Mouse (Mus musculus): ENCODE measurements around the gene Tspan11.

The Tspan11 gene

DNA sequence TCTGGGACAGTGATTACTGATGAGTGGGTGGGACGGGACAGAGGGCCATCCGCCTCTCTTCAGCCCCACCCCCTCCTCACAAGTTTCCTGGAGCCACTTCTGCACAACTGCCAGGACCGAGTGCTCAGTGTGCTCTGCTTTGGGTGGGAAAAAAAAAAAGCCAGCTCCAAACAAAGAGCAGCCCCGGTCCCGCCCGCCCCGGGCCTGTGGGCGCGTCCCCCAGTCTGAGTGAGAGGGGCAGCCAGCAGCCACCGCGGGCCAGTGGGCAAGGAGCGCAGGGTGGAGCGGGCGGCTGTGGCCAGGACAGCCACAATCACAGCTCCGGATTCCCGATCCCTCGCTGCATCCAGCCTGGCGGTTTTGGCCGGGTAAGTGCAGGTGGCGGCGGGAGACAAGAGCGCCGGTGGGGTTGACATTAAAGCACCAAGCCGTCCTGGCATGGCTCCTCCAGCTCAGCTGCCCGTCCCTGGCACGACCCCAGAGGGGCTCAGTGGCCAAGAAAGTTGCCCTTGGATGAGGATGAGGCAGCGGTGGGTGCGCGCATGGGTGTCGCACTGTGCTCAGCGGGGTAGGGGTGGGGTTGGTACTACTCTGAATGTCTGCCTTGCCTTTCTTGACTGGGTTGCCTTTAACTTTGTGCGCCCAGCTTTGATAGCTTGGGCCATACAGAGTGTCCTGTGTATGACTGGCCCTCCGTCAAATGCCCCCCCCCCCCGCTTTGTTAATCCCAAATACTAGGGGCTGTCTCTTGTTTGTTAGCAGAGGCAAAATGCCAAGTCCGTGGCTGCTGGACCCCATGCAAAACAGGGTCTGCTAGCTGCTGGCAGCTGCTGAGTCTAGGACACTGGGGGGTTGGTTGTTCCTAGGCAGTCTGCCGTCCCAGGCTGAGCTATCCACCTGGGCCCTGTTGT, at the start of gene Tspan11:
TSS of gene Tspan11 (plus strand) at position 79 of the 911 bp plus-strand sequence.
- no peak for DNase-seq

- DNase-seq, result no peak
Measured at GRCm38 (mm10) chr6:127837910-127838309, 49.5 kb upstream of the Tspan11 start.

- DNase-seq, result no peak
Measured at GRCm38 (mm10) chr6:127839538-127839937, 47.9 kb upstream of the Tspan11 start.

DNA sequence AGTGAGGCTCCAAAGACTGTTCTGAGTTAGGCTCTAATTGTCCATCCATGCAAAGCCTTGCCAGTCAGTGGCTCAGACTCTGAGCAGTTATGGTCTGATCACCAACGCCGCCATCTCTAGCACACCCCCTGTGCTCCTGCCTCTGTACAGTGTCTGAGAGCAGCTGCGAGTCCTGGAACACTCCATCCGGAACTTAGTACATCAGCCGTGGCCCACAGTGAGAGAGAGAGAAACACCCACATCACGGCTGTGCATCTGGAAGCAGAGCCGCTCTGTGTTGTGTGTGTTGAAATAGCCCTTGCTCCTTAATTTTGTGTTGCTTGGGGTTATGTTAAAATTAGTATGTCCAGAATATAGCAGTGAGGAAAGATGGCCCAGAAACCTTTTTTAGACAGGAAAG, 47.2 kb upstream of the Tspan11 start:
- DNase-seq, result no peak

DNA sequence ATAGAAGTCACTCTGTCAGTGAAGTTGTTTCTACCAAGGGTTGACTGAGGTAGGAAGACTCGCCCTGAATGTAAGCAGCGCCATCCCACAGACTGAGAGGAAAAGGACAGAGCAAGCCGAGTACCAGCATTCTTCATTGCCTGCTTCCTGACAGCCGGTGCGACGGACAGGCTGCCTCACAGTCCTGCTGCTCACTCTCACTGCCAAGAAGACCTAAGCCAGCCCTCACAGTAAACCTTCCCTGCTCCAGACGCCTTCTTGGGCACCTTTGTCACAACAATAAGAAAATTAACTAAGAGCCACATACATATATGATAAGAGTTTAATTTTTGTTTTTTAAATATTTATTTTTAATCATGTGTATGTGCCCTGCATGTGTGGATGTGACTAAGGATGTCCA, 46.1 kb upstream of the Tspan11 start:
- DNase-seq, result no peak

- DNase-seq, result no peak
Measured at GRCm38 (mm10) chr6:127846521-127846920, 40.9 kb upstream of the Tspan11 start.

DNA sequence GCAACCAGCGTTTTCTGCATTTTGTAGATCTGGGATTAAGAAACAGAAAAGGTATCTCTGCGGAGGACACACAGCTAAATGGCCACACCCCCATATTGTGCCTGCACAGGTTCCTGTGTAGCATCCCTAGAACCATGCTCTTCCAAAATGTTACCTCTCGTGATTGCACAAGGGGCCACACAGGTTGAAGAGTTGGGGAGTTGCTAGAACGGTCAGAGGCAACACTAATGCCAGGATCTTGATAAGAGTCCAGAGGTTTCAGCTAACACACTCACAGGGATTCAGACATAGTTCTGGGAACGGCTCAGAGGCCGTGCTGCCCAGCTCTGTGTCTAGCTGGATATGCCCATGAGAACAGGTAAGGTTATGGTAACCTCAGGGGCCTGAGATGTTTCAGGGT, 37.9 kb upstream of the Tspan11 start:
- DNase-seq, result no peak

DNA sequence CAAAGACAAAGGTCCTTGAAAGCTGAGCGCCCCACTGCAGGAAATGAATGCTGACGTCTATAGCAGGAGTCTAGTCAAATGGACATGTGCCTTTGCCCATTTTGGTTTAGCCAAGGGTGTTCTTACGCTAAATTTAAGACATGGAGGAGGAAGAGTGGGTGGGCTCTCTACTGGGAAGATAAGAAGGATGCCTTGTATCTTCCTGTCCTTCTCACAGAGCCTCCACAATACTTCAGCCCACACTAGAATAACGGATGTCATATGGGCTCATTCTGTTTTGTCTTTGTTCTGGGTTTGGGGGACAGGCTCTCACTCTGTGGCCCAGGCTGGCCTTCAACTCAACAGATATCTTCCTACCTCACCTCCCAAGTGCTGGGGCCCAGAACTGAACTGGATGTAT, 35.8 kb upstream of the Tspan11 start:
- DNase-seq, result no peak

DNA sequence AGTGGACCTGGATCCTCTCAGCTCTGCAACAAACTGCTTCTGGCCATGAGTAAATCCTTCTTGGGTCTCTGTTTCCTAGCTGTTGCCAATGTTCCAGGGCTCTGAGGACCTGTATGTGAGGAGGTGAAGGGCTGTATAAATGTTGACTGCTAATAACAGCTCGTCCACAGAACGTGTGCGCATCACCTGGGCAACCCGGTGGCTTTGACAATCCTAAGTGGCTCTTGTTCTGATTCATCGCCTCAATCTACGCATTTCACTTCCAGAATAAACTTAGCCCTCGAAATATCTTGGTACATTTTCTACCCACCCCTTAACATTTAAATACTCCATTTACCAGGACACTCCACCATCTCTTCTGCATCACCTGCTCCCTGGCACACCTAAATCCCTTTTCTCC, 34.1 kb upstream of the Tspan11 start:
- DNase-seq, result no peak

- DNase-seq, result no peak
Measured at GRCm38 (mm10) chr6:127853771-127854687, 33.4 kb upstream of the Tspan11 start.

DNA sequence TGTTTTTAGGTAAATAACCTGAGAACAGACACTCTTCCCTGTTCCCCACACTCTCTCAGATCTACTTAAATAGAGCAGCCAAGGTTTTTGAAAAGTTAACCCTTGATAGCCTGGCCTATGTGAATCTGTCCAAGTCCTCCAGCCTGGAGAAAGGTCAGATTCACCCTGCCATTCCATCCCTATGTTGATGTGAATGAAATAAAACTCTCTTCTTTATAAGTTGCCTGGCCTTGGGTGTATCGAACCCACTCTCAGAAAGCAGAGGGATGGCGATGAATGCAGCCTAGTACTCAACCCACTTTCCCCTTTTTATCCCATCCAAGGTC, 32.7 kb upstream of the Tspan11 start:
- no peak for DNase-seq

- DNase-seq, result no peak
Measured at GRCm38 (mm10) chr6:127855711-127856295, 31.6 kb upstream of the Tspan11 start.

DNA sequence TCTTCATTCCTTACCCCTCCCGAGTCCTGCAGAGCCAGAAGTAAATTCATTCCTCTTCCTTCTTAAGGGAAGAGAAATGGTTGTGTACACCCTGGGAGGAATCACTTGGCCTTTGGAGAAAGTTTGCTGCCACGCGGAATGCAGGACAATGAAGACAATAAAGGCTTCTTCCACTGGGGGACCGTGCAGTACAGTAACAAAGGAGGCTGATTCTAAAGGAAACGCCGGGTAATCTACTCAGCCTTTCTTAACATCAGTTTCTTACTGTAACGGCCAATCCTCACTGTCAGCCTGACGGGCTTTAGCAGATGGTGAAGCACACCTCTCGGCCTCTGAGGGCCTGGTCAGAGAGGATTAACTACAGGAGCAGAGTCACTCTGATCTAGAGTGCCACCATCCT, 25.4 kb upstream of the Tspan11 start:
- no peak for DNase-seq

GRCm38 (mm10) chr6:127865391-127865790, 22.0 kb upstream of the Tspan11 start:
- no peak for DNase-seq

GRCm38 (mm10) chr6:127868546-127868945, 18.8 kb upstream of the Tspan11 start:
- DNase-seq, result no peak

GRCm38 (mm10) chr6:127869121-127869520, 18.3 kb upstream of the Tspan11 start:
- DNase-seq, result no peak

DNA sequence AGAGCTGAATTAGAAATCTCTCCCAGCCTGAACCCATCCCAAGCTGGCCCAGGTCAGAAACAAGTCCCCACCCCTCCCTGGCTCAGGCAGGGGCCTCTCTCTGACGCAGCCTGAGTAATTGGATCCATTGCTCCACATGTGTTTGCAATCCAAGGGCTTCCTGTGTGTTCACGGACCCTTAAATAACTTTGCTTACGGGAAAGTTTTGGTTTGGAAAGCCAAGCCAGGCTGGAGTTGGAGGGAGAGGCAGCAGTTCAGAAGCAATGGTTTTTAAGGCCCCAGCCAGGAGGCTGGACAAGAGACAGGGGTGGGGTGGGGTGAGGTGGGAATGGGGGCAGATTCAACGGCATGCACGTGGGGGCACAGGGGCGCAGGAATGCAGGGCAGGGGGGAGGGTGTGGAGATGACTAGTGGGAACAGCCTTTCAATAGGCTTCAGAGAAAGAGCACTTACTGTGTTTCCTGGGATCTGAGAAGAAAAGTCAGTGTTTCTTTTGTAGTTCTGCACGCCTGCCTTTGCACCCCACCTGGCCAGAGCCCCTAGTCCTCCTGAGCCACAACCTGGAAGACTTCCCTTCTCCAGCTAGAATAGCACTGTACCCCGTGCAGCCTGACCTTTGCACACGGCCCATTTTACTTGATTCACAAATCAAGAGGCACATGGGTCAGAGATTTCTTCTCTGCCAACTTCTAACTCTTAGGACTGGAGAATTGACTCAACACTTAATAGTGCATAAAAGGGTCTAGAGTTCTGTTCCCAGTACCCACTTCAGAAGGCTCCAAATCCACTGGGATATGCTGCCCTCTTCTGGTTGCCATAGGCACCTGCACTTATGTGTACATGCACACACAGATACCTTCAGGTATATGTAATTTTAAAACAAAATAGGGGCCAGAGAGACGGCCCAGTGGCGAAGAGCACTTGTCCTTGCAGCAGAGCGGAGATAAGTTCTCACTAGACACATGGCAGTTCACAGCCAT, 16.8 kb upstream of the Tspan11 start:
- DNase-seq, result no peak

DNA sequence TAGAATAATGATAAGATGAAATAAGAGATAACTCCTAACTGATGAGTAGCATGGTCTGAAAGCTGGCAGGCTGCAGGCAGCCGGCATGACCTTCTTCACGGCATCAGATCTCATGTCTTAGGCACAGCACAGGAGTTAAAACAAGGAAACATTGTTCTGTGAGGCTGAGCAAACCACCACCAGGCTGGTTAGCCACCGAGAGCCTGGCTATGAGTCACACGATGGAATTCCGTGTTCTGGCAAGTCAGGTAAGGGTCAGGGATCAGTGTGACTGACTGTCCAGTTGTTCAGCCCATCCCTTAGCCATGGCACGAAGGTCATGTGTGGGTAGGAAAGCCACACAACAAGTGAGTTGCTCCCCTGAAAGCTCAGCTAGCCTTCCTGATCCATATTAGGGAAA, 16.0 kb upstream of the Tspan11 start:
- no peak for DNase-seq

GRCm38 (mm10) chr6:127872581-127872980, 14.8 kb upstream of the Tspan11 start:
- DNase-seq, result no peak

GRCm38 (mm10) chr6:127875883-127876282, 11.5 kb upstream of the Tspan11 start:
- DNase-seq, result no peak

DNA sequence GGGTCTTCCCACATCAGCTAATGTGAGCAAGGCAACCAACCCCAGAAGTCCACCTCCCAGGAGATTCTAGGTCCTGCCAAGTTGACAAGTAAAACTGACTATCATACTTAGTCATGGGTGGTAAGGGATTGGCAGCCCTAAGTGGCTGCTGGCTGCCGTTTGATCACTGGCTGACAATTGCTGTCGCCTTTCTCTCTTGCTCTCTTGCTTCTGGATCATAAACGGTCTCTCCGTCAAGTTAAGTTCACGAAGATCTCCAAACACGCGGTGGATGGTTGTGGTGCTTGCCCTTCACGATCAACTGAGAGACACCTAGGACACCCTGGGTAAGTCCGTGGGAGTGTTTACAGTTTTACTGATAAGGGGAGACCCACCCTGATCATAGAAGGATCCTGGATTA, 11.0 kb upstream of the Tspan11 start:
- no peak for DNase-seq

DNA sequence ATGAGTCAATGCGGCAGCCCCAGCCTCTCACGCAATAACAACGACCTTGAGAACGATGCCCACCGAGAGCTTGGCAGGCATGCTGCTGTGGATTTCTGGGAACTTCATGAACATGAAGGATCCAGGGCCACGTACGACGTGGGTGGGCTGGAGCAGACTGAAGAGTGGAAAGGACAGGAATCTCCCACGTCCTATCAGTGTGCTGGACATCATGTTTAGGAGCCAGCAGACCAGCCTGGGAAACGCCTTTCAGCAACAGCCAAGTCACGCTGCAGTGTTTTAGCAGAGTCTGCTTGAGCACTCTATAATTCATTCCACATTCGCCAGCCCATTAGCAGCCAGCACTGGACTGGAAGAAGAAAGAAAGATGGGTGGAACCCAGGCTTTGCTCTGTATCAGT, 10.4 kb upstream of the Tspan11 start:
- DNase-seq, result no peak
